Mouse (Mus musculus) stomach, embryonic 14.5 days (tissue): ENCODE measurements around the gene Tmem14c. TPM values are rescaled to one million over a fixed set of nuclear protein-coding genes. Genes with fewer than 3 reads are reported as not detected.

Source experiments
- ATAC-seq: fragments of 200-750 bp; cut with Nextera tagmentation; 2 replicates; pipeline ENCODE4 v1.8.0; 2017; ENCODE audit warnings: low read depth, moderate TSS enrichment; ENCODE audit not compliant: insufficient number of reproducible peaks, insufficient read depth, low FRiP score
- H3K27ac ChIP-seq: fragments of 300-500 bp; sonication (generic); 2 replicates; pipeline ENCODE4 v1.5.1; 2014; ENCODE audit warnings: mild to moderate bottlenecking, low read length, moderate library complexity, mixed read lengths
- H3K27me3 ChIP-seq: fragments of 300-500 bp; sonication (generic); 2 replicates; pipeline ENCODE4 v1.6.1; 2014; ENCODE audit warnings: low read length, control low read depth, mixed read lengths; ENCODE audit not compliant: control insufficient read depth, insufficient read depth
- H3K36me3 ChIP-seq: fragments of 300-500 bp; sonication (generic); 2 replicates; pipeline ENCODE4 v1.6.1; 2014; ENCODE audit warnings: mild to moderate bottlenecking, control low read depth, low read length, moderate library complexity, mixed read lengths; ENCODE audit not compliant: control insufficient read depth, insufficient read depth
- H3K4me1 ChIP-seq: fragments of 300-500 bp; sonication (generic); 2 replicates; pipeline ENCODE4 v1.6.1; 2014; ENCODE audit warnings: low read length, control low read depth, mixed read lengths; ENCODE audit not compliant: control insufficient read depth, insufficient read depth
- H3K4me2 ChIP-seq: fragments of 300-500 bp; sonication (generic); replicated peaks from 2 replicates; pipeline ENCODE4 v1.6.1; 2014; ENCODE audit warnings: low read depth, low read length, control low read depth
- H3K4me3 ChIP-seq: fragments of 300-500 bp; sonication (generic); 2 replicates; pipeline ENCODE4 v1.5.1; 2014; ENCODE audit warnings: low read depth, low read length, control low read depth
- H3K9ac ChIP-seq: fragments of 300-500 bp; sonication (generic); replicated peaks from 2 replicates; pipeline ENCODE4 v1.6.1; 2014; ENCODE audit warnings: low read depth, mild to moderate bottlenecking, control low read depth, low read length, moderate library complexity, mixed read lengths
- H3K9me3 ChIP-seq: fragments of 300-500 bp; sonication (generic); 2 replicates; pipeline ENCODE4 v1.6.1; 2016; ENCODE audit warnings: low read depth, low read length, control low read depth; ENCODE audit not compliant: control insufficient read depth
- WGBS: fragments of 180-500 bp; shearing (Covaris S2); extraction: QIAGEN DNeasy Blood & Tissue Kit; methylation state at CpG from one replicate; pipeline ENCODE4 v1.1.7; 2014; 5-methylcytosine and 5-hydroxymethylcytosine counted together
- polyA plus RNA-seq: library from polyadenylated mRNA; unstranded; fragments of >200 nt; fragmentation: Nextera tagmentation; extraction: Ambion mirVana; gene quantifications from 2 replicates; pipeline ENCODE4 v1.2.1, GENCODE M21; 2014

The Tmem14c gene
- polyA plus RNA-seq, 1 experiment from 2014 or later = 228 TPM

DNA sequence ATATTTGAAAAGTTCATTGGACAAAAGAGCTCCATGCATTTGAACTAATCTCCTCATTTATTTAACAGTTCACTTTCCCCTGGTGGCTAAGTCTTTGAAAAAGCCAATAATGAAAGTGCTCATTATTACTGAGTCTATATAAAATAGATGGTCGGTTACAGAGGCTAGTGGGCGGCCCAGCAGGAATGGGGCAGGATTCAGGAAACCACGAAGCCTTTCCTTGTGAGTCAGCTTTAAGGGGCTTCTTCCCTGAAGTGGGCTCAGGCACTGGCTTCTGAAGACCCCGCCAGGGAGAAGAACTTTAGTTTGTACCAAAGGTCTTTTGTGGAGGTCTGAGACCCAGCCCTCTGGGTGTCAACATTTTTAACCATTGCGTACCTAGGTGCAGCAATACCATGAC is 35.9 kb downstream of the Tmem14c start:
- Histone ChIP-seq H3K4me2 (no peak overlapping the region), H3K4me1 (no peaks in the 10 kb centered on the region), H3K27ac (no peak overlapping the region), H3K9me3 (no peaks in the 10 kb centered on the region), H3K4me3 (no peak overlapping the region), H3K9ac (no peak overlapping the region), H3K27me3 (no peaks in the 10 kb centered on the region), H3K36me3 (no peaks in the 10 kb centered on the region)
- ATAC-seq = no peak
- 71% methylated on average over 5 of the region's 5 CpGs for WGBS

DNA sequence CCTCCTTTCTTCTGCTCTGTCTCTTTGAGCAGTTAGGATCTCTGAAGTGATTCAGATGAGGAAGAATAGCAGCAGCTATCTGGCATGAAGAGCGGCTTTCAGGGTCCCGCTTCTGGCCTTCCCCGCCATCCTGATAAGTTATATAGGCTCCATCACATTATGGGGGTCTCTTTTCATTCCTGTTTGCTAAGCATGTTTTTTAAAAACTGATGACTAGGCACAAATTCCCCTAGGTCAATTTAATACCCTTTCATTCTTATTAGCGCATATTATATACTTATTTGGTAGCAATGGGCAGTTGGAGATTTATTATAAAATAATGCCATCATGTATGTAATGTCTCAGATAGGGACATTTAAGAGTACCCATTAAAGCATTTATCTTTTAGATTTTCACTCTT is 51.5 kb downstream of the Tmem14c start:
- 95% methylated on average over 4 of the region's 4 CpGs for WGBS
- no peak overlapping the region for H3K9ac ChIP-seq

DNA sequence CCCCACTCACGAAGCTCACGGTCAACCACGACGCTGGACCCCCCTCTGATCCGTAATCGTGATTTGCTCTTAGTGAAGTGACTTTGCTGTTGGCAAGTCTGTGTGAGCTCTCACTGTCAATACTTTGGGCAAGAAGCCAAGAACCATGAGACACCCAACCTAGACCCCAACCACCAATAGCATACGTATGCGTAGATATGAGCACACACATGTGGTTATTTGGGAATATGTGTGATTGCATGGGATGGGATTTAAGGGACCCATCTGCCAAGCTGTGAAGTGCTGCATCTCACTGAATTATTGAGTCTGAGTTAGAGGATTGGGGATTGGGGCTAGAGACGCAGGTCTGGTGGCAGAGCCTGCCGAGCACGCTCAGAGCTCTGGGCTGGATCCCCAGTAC is 55.5 kb downstream of the Tmem14c start:
- Histone ChIP-seq H3K36me3 (no peaks in the 10 kb centered on the region), H3K4me2 (no peak overlapping the region), H3K9ac (no peak overlapping the region), H3K4me1 (no peaks in the 10 kb centered on the region), H3K27me3 (no peaks in the 10 kb centered on the region), H3K9me3 (no peaks in the 10 kb centered on the region), H3K27ac (no peak overlapping the region), H3K4me3 (no peak overlapping the region)
- ATAC-seq = no peak
- WGBS = 93% methylated on average over 11 of the region's 11 CpGs

More for the DNA sequence above, 51.5 kb downstream of the Tmem14c start:
- H3K27ac ChIP-seq = no peak overlapping the region
- no peak overlapping the region for H3K4me3 ChIP-seq
- no peaks in the 10 kb centered on the region for H3K27me3 ChIP-seq
- H3K4me1 ChIP-seq = no peaks in the 10 kb centered on the region
- H3K36me3 ChIP-seq = no peaks in the 10 kb centered on the region
- no peak overlapping the region for H3K4me2 ChIP-seq
- no peak for ATAC-seq
- no peaks in the 10 kb centered on the region for H3K9me3 ChIP-seq

Other genes with a start within 250 kb of the Tmem14c start
- gene Gcnt2, start 156.5 kb upstream of the Tmem14c start, polyA plus RNA-seq = 8.3 and 8.4 TPM in 2 replicates
- gene Pak1ip1, start 15.3 kb upstream of the Tmem14c start, polyA plus RNA-seq = 68.3 and 70.8 TPM in 2 replicates
- gene Mak, start 63.4 kb downstream of the Tmem14c start, polyA plus RNA-seq = 0.90 and 1.1 TPM in 2 replicates
- not detected in 2 replicates for gene Gcm2, start 94.7 kb downstream of the Tmem14c start, polyA plus RNA-seq
- gene Sycp2l, start 98.0 kb downstream of the Tmem14c start, polyA plus RNA-seq = 0.18 and 0.54 TPM in 2 replicates
- 6.9 TPM in 2 replicates for gene Elovl2, start 204.1 kb downstream of the Tmem14c start, polyA plus RNA-seq
- gene Smim13, start 233.6 kb downstream of the Tmem14c start, polyA plus RNA-seq = 13.5 and 15.1 TPM in 2 replicates